Mouse (Mus musculus) CH12.LX (cell line): ENCODE measurements around the gene Cacna1h. TPM values are rescaled to one million over a fixed set of nuclear protein-coding genes. Genes with fewer than 3 reads are reported as not detected.

ENCODE experiments used
- DNase-seq: peaks from one replicate; pipeline ENCODE4 v3.0.0-alpha.2; 2013; ENCODE audit errors: extremely low read depth
- H3K27ac ChIP-seq: 2 replicates; pipeline ENCODE4 v1.5.1; 2012; ENCODE audit warnings: low read depth, mild to moderate bottlenecking, control low read depth, moderate library complexity; ENCODE audit not compliant: insufficient read depth
- H3K27me3 ChIP-seq: replicated peaks from 2 replicates; pipeline ENCODE3; 2012; ENCODE audit warnings: inconsistent platforms
- H3K36me3 ChIP-seq, 2 experiments: replicated peaks in 1 of 2; 2 replicates each; pipeline versions ENCODE3 to v1.6.1; 2012; ENCODE audit warnings: inconsistent platforms in 1 of 2, low read length in 1 of 2, mild to moderate bottlenecking in 1 of 2, mixed read lengths in 1 of 2, moderate library complexity in 1 of 2; ENCODE audit not compliant: control insufficient read depth in 1 of 2, insufficient read depth in 1 of 2
- H3K4me1 ChIP-seq, 2 experiments: 2 replicates each; pipeline ENCODE4 v1.6.1; 2012; ENCODE audit warnings: inconsistent platforms in 1 of 2, moderate library complexity in 1 of 2; ENCODE audit not compliant: insufficient read depth in 2 of 2, control insufficient read depth in 1 of 2
- H3K4me2 ChIP-seq: 2 replicates; pipeline ENCODE4 v1.6.1; 2012; ENCODE audit warnings: low read depth, mild to moderate bottlenecking, control low read depth; ENCODE audit not compliant: poor library complexity, insufficient read depth, severe bottlenecking
- H3K4me3 ChIP-seq, 3 experiments: fragments of 150-350 bp in 1 of 3; sonication (generic) in 1 of 3; replicated peaks in 1 of 3; 2 replicates each; pipeline versions ENCODE3 to v1.5.1; 2011 to 2012; ENCODE audit warnings: low read depth in 2 of 3, low read length in 2 of 3, mild to moderate bottlenecking in 2 of 3, moderate library complexity in 2 of 3, control low read depth in 1 of 3, improper control_type of control experiment in 1 of 3, inconsistent platforms in 1 of 3, mixed read lengths in 1 of 3; ENCODE audit not compliant: poor library complexity in 1 of 3
- H3K79me2 ChIP-seq: replicated peaks from 2 replicates; pipeline ENCODE4 v1.6.1; 2012; ENCODE audit warnings: mild to moderate bottlenecking, moderate library complexity; ENCODE audit not compliant: control insufficient read depth, poor library complexity, insufficient read depth, severe bottlenecking; ENCODE audit errors: extremely low read depth
- H3K9ac ChIP-seq: 2 replicates; pipeline ENCODE4 v1.6.1; 2012; ENCODE audit warnings: low read depth, mild to moderate bottlenecking, control low read depth, moderate library complexity; ENCODE audit not compliant: insufficient read depth
- H3K9me3 ChIP-seq: replicated peaks from 2 replicates; pipeline ENCODE3; 2012; ENCODE audit warnings: low read length, inconsistent platforms, mixed read lengths
- BHLHE40 ChIP-seq: IDR thresholded peaks from 2 replicates; pipeline ENCODE4 v1.6.1; 2011; ENCODE audit warnings: mild to moderate bottlenecking, low read depth, low read length, improper control_type of control experiment
- CHD1 ChIP-seq: IDR thresholded peaks from 2 replicates; pipeline ENCODE4 v1.6.1; 2012; ENCODE audit warnings: low read depth, low read length, improper control_type of control experiment, inconsistent platforms
- CTCF ChIP-seq, 2 experiments: IDR thresholded peaks in 1 of 2; conservative IDR thresholded peaks in 1 of 2; 2 replicates each; pipeline ENCODE4 v1.5.1; 2011 to 2012; ENCODE audit warnings: low read depth in 2 of 2, low read length in 2 of 2, improper control_type of control experiment in 1 of 2, inconsistent platforms in 1 of 2, mild to moderate bottlenecking in 1 of 2, moderate library complexity in 1 of 2
- E2F4 ChIP-seq: IDR thresholded peaks from 2 replicates; pipeline ENCODE4 v1.6.1; 2011; ENCODE audit warnings: low read depth, low read length, improper control_type of control experiment; ENCODE audit not compliant: insufficient replicate concordance
- EP300 ChIP-seq: IDR thresholded peaks from 2 replicates; pipeline ENCODE4 v1.6.1; 2011; ENCODE audit warnings: low read length, improper control_type of control experiment
- IRF4 ChIP-seq: IDR thresholded peaks from 2 replicates; pipeline ENCODE4 v1.6.1; 2014; ENCODE audit warnings: low read depth, mild to moderate bottlenecking, inconsistent platforms, low read length, improper control_type of control experiment
- JUND ChIP-seq: conservative IDR thresholded peaks from 2 replicates; pipeline ENCODE4 v1.6.1; 2011; ENCODE audit warnings: low read depth, low read length, improper control_type of control experiment
- KAT2A ChIP-seq: IDR thresholded peaks from 2 replicates; pipeline ENCODE4 v1.6.1; 2012; ENCODE audit warnings: low read length, improper control_type of control experiment, inconsistent platforms; ENCODE audit not compliant: insufficient replicate concordance
- MAX ChIP-seq: IDR thresholded peaks from 2 replicates; pipeline ENCODE4 v1.6.1; 2011; ENCODE audit warnings: low read length, improper control_type of control experiment
- MAZ ChIP-seq: IDR thresholded peaks from 2 replicates; pipeline ENCODE4 v1.6.1; 2012; ENCODE audit warnings: low read depth, mild to moderate bottlenecking, inconsistent platforms, low read length, improper control_type of control experiment, moderate library complexity
- MEF2A ChIP-seq: IDR thresholded peaks from 2 replicates; pipeline ENCODE4 v1.6.1; 2014; ENCODE audit warnings: low read depth, mild to moderate bottlenecking, inconsistent platforms, low read length, improper control_type of control experiment, borderline replicate concordance
- MXI1 ChIP-seq: IDR thresholded peaks from 2 replicates; pipeline ENCODE4 v1.6.1; 2011; ENCODE audit warnings: mild to moderate bottlenecking, low read depth, low read length, improper control_type of control experiment
- NELFE ChIP-seq: IDR thresholded peaks from 2 replicates; pipeline ENCODE4 v1.6.1; 2011; ENCODE audit warnings: low read depth, low read length, improper control_type of control experiment
- PAX5 ChIP-seq: IDR thresholded peaks from 2 replicates; pipeline ENCODE4 v1.6.1; 2012; ENCODE audit warnings: low read length, inconsistent platforms, mixed read lengths
- RAD21 ChIP-seq: IDR thresholded peaks from 2 replicates; pipeline ENCODE4 v1.6.1; 2011; ENCODE audit warnings: low read depth, mild to moderate bottlenecking, low read length, improper control_type of control experiment, moderate library complexity
- SIN3A ChIP-seq: IDR thresholded peaks from 2 replicates; pipeline ENCODE4 v1.6.1; 2012; ENCODE audit warnings: low read length, improper control_type of control experiment, inconsistent platforms
- TBP ChIP-seq: conservative IDR thresholded peaks from 2 replicates; pipeline ENCODE4 v1.6.1; 2011; ENCODE audit warnings: low read depth, low read length, improper control_type of control experiment
- TCF12 ChIP-seq: IDR thresholded peaks from 2 replicates; pipeline ENCODE4 v1.6.1; 2014; ENCODE audit warnings: low read depth, mild to moderate bottlenecking, inconsistent platforms, low read length, improper control_type of control experiment
- UBTF ChIP-seq: IDR thresholded peaks from 2 replicates; pipeline ENCODE4 v1.6.1; 2012; ENCODE audit warnings: low read depth, mild to moderate bottlenecking, inconsistent platforms, low read length, improper control_type of control experiment, moderate library complexity
- USF2 ChIP-seq: conservative IDR thresholded peaks from 2 replicates; pipeline ENCODE4 v1.6.1; 2011; ENCODE audit warnings: low read depth, low read length, improper control_type of control experiment
- ZKSCAN1 ChIP-seq: IDR thresholded peaks from 2 replicates; pipeline ENCODE4 v1.6.1; 2012; ENCODE audit warnings: low read depth, inconsistent platforms, low read length, improper control_type of control experiment, borderline replicate concordance
- dilution Hi-C: fragments of 300-500 bp; cut with MboI; formaldehyde crosslinking; loops from 2 replicates; pipeline ENCODE4 v1.14.3; 2020; ENCODE audit warnings: low sequenced_read_pairs; ENCODE audit not compliant: extremely low pct_unique_long_range_greater_than_20kb, extremely low pct_ligation_motif_present
- in situ Hi-C: fragments of 300-500 bp; cut with MboI; formaldehyde crosslinking; loops from 3 replicates; pipeline ENCODE4 v1.14.3; 2019; ENCODE audit warnings: low sequenced_read_pairs, low pct_ligation_motif_present, low pct_unique_long_range_greater_than_20kb, mixed read lengths
- polyA plus RNA-seq: library from polyadenylated mRNA; unstranded; fragments of >175 nt; gene quantifications from 2 replicates; pipeline ENCODE4 v1.2.1, GENCODE M21; 2012; ENCODE audit warnings: low read depth; ENCODE audit not compliant: insufficient read length
- total RNA-seq, 2 experiments: library from RNA; depleted of rRNA; stranded (reverse); fragments of 300-350 nt in 1 of 2; fragments of >200 nt in 1 of 2; gene quantifications; 2 replicates each; pipeline ENCODE4 v1.2.3; 2012 to 2014

Gene Cacna1h
- total and polyA plus RNA-seq, 3 experiments = 0.04 to 0.21 (median 0.21) TPM

- Histone ChIP-seq H3K36me3 (no peaks in the 10 kb centered on the region), H3K9me3 (peaks cover 3% of the 10 kb centered on the region), H3K4me1 (peaks cover 18 to 41% of the 10 kb centered on the region in 2 experiments), H3K9ac (no peak overlapping the region), H3K27me3 (peaks cover 94% of the 10 kb centered on the region), H3K4me2 (peak overlapping the region; percentile 0; the same call in 1 of the 2 replicates), H3K4me3 (no peak overlapping the region), H3K79me2 (no peaks in the 10 kb centered on the region), H3K27ac (no peak overlapping the region)
- TF ChIP-seq BHLHE40 = peak; percentile 47
- peak; percentile 51; the same call in 1 of the 2 replicates for TF ChIP-seq MEF2A
- TF ChIP-seq CTCF (conservative IDR thresholded peaks at IDR 0.05 in 1 of 2, IDR thresholded peaks at IDR 0.05 in 1 of 2; ENCODE audit: low read depth in 2 of 2, low read length in 2 of 2) = no peak
- TF ChIP-seq IRF4 = peak; percentile 31; the same call in 1 of the 2 replicates
- dilution Hi-C loops = no loop called here
- in situ Hi-C loops = no loop called here
- DNase-seq = no peak
Measured at GRCm38 (mm10) chr17:25430534-25430933, 3.0 kb downstream of the Cacna1h start.

DNA sequence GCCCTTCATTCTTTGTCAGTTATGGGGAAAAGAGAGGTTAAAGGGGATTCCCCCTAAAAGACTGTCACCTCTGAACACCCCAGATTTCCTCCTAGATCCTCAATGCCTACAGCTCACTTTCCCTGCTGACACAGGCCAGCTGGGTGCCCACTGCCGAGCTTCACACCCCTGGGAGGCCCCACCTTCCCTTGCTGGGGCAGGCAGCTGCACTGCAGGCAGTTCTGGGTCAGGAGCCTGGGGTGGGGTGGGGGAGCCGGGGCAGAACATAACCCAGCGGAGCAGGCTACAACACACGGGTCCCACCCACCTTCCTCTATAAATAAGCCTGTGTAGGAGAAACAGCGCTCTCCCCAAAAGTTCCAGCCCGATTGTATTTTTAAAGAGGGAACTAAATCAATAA is 3.7 kb downstream of the Cacna1h start:
- peaks cover 92% of the 10 kb centered on the region for H3K27me3 ChIP-seq
- H3K9ac ChIP-seq = no peak overlapping the region
- H3K9me3 ChIP-seq = peaks cover 3% of the 10 kb centered on the region
- peaks cover 18 to 41% of the 10 kb centered on the region in 2 experiments for H3K4me1 ChIP-seq
- DNase-seq = peak; percentile 20
- TF ChIP-seq E2F4 = no peak
- no peak for TF ChIP-seq TBP
- 0 out of 2 replicates have a peak, but pooled peaks have one; percentile 39 for TF ChIP-seq UBTF
- TF ChIP-seq CHD1 = no peak
- no peak for TF ChIP-seq JUND
- TF ChIP-seq CTCF (conservative IDR thresholded peaks at IDR 0.05 in 1 of 2, IDR thresholded peaks at IDR 0.05 in 1 of 2; ENCODE audit: low read depth in 2 of 2, low read length in 2 of 2) = no peak
- TF ChIP-seq ZKSCAN1 = no peak
- no peak for TF ChIP-seq MAX
- no peak for TF ChIP-seq MXI1
- TF ChIP-seq IRF4 = no peak
- TF ChIP-seq SIN3A = no peak
- no peak for TF ChIP-seq NELFE
- no peak for TF ChIP-seq PAX5
- no peak for TF ChIP-seq MAZ
- no peak for TF ChIP-seq RAD21
- peak; percentile 21; the same call in 1 of the 2 replicates for TF ChIP-seq BHLHE40
- 0 out of 2 replicates have a peak, but pooled peaks have one; percentile 5 for TF ChIP-seq EP300
- no peak for TF ChIP-seq KAT2A
- TF ChIP-seq USF2 = no peak
- 0 out of 2 replicates have a peak, but pooled peaks have one; percentile 31 for TF ChIP-seq TCF12
- TF ChIP-seq, all 38 proteins: peak for 4
- in situ Hi-C loops (no loop called here), dilution Hi-C loops (no loop called here)
- no peaks in the 10 kb centered on the region for H3K79me2 ChIP-seq
- peak overlapping the region; percentile 0; the same call in 1 of the 2 replicates for H3K4me2 ChIP-seq
- no peak overlapping the region for H3K27ac ChIP-seq
- no peak overlapping the region for H3K4me3 ChIP-seq
- no peaks in the 10 kb centered on the region for H3K36me3 ChIP-seq
